Mouse (Mus musculus): ENCODE data around the gene Lingo1. TPM values are rescaled to one million over a fixed set of nuclear protein-coding genes. Genes with fewer than 3 reads are reported as not detected.

Gene Lingo1
- polyA plus RNA-seq, 1 experiment, result 1.2 TPM

- H3K79me2 ChIP-seq (ENCODE audit: control insufficient read depth, insufficient read depth), result no peaks in the 10 kb centered on the region
- no peak overlapping the region for H3ac ChIP-seq (ENCODE audit: control insufficient read depth, insufficient read length)
- H3K36me3 ChIP-seq (ENCODE audit: control insufficient read depth, insufficient read depth), result no peaks in the 10 kb centered on the region
- no peak overlapping the region for H3K4me3 ChIP-seq
- TF ChIP-seq SRF (IDR thresholded peaks at IDR 0.05; ENCODE audit: control insufficient read depth, insufficient read length, low read depth) (no peak), USF1 (IDR thresholded peaks at IDR 0.05; ENCODE audit: low read depth) (no peak), CEBPB (IDR thresholded peaks at IDR 0.05; ENCODE audit: insufficient read depth, poor library complexity, severe bottlenecking) (no peak), MYOG (IDR thresholded peaks at IDR 0.05; ENCODE audit: control insufficient read depth in 1 of 3, insufficient read depth in 1 of 3, insufficient read length in 2 of 3, low read depth in 2 of 3) (no peak), POLR2A (IDR thresholded peaks at IDR 0.05; ENCODE audit: insufficient read length, low read depth) (no peak), POLR2AphosphoS2 (IDR thresholded peaks at IDR 0.05; ENCODE audit: insufficient read length, low read depth) (no peak), TCF3 (IDR thresholded peaks at IDR 0.05; ENCODE audit: insufficient read length, low read depth) (no peak), E2F4 (IDR thresholded peaks at IDR 0.05; ENCODE audit: insufficient read depth) (no peak), MYOD1 (IDR thresholded peaks at IDR 0.05; ENCODE audit: control insufficient read depth in 1 of 3, insufficient read length in 2 of 3, low read depth in 2 of 3) (no peak), TCF12 (IDR thresholded peaks at IDR 0.05; ENCODE audit: insufficient read depth, poor library complexity, severe bottlenecking) (no peak), MAX (IDR thresholded peaks at IDR 0.05; ENCODE audit: low read depth) (no peak), REST (IDR thresholded peaks at IDR 0.05; ENCODE audit: insufficient read depth, insufficient read length) (no peak)
- H3K4me2 ChIP-seq (ENCODE audit: low read depth), result no peak overlapping the region
- H3K27me3 ChIP-seq (ENCODE audit: control insufficient read depth, insufficient read depth, insufficient read length), result peaks cover 44% of the 10 kb centered on the region
These were observed 70.5 kb downstream of the Lingo1 start for GRCm38 (mm10) chr9:56725814-56726213.

- Histone ChIP-seq H3K36me3 (ENCODE audit: control insufficient read depth, insufficient read depth) (no peaks in the 10 kb centered on the region), H3ac (ENCODE audit: control insufficient read depth, insufficient read length) (no peak overlapping the region), H3K4me3 (no peak overlapping the region), H3K4me2 (ENCODE audit: low read depth) (no peak overlapping the region), H3K27me3 (ENCODE audit: control insufficient read depth, insufficient read depth, insufficient read length) (peaks cover 59% of the 10 kb centered on the region), H3K79me2 (ENCODE audit: control insufficient read depth, insufficient read depth) (no peaks in the 10 kb centered on the region)
- TF ChIP-seq USF1 (IDR thresholded peaks at IDR 0.05; ENCODE audit: low read depth) (no peak), MYOG (IDR thresholded peaks at IDR 0.05; ENCODE audit: control insufficient read depth in 1 of 3, insufficient read depth in 1 of 3, insufficient read length in 2 of 3, low read depth in 2 of 3) (no peak), CEBPB (IDR thresholded peaks at IDR 0.05; ENCODE audit: insufficient read depth, poor library complexity, severe bottlenecking) (no peak), POLR2AphosphoS2 (IDR thresholded peaks at IDR 0.05; ENCODE audit: insufficient read length, low read depth) (no peak), SRF (IDR thresholded peaks at IDR 0.05; ENCODE audit: control insufficient read depth, insufficient read length, low read depth) (no peak), MAX (IDR thresholded peaks at IDR 0.05; ENCODE audit: low read depth) (no peak), POLR2A (IDR thresholded peaks at IDR 0.05; ENCODE audit: insufficient read length, low read depth) (no peak), REST (IDR thresholded peaks at IDR 0.05; ENCODE audit: insufficient read depth, insufficient read length) (no peak)
These were observed 74.0 kb downstream of the Lingo1 start for GRCm38 (mm10) chr9:56722089-56722825.

- TF ChIP-seq MYOD1 (IDR thresholded peaks at IDR 0.05; ENCODE audit: control insufficient read depth in 1 of 3, insufficient read length in 2 of 3, low read depth in 2 of 3) (no peak), MYOG (IDR thresholded peaks at IDR 0.05; ENCODE audit: control insufficient read depth in 1 of 3, insufficient read depth in 1 of 3, insufficient read length in 2 of 3, low read depth in 2 of 3) (no peak), POLR2AphosphoS2 (IDR thresholded peaks at IDR 0.05; ENCODE audit: insufficient read length, low read depth) (no peak), SRF (IDR thresholded peaks at IDR 0.05; ENCODE audit: control insufficient read depth, insufficient read length, low read depth) (no peak), E2F4 (IDR thresholded peaks at IDR 0.05; ENCODE audit: insufficient read depth) (no peak), POLR2A (IDR thresholded peaks at IDR 0.05; ENCODE audit: insufficient read length, low read depth) (no peak), CEBPB (IDR thresholded peaks at IDR 0.05; ENCODE audit: insufficient read depth, poor library complexity, severe bottlenecking) (no peak), TCF3 (IDR thresholded peaks at IDR 0.05; ENCODE audit: insufficient read length, low read depth) (no peak), REST (IDR thresholded peaks at IDR 0.05; ENCODE audit: insufficient read depth, insufficient read length) (no peak), MAX (IDR thresholded peaks at IDR 0.05; ENCODE audit: low read depth) (no peak), USF1 (IDR thresholded peaks at IDR 0.05; ENCODE audit: low read depth) (no peak), TCF12 (IDR thresholded peaks at IDR 0.05; ENCODE audit: insufficient read depth, poor library complexity, severe bottlenecking) (no peak)
- H3K36me3 ChIP-seq (ENCODE audit: control insufficient read depth, insufficient read depth), result no peaks in the 10 kb centered on the region
- H3K27me3 ChIP-seq (ENCODE audit: control insufficient read depth, insufficient read depth, insufficient read length), result peaks cover 57% of the 10 kb centered on the region
- H3K79me2 ChIP-seq (ENCODE audit: control insufficient read depth, insufficient read depth), result no peaks in the 10 kb centered on the region
- no peak overlapping the region for H3ac ChIP-seq (ENCODE audit: control insufficient read depth, insufficient read length)
- H3K4me3 ChIP-seq, result no peak overlapping the region
- H3K4me2 ChIP-seq (ENCODE audit: low read depth), result no peak overlapping the region
These were observed 77.3 kb downstream of the Lingo1 start for GRCm38 (mm10) chr9:56718984-56719383.

DNA sequence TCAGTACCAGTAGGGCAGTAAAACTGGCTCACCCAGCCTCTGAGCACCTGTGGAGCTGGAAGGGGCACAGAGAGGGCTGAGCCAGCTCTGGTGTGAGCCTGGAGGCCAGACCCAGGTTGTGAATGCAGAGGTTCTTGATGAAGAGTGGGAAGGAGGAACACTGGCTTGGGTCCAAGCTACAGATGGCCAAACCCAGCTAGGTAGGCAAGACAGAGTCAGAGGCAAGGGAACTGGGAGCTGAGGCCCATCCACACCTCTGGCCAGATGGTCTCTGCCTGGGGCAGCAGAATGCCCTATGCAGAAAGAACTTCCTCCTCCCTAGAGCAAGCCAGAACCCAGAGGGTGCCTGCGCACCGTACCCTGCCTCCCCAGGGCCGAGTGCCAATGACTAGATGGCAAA lies 79.7 kb downstream of the Lingo1 start:
- no peaks in the 10 kb centered on the region for H3K79me2 ChIP-seq (ENCODE audit: control insufficient read depth, insufficient read depth)
- TF ChIP-seq E2F4 (IDR thresholded peaks at IDR 0.05; ENCODE audit: insufficient read depth) (no peak), USF1 (IDR thresholded peaks at IDR 0.05; ENCODE audit: low read depth) (no peak), REST (IDR thresholded peaks at IDR 0.05; ENCODE audit: insufficient read depth, insufficient read length) (no peak), SRF (IDR thresholded peaks at IDR 0.05; ENCODE audit: control insufficient read depth, insufficient read length, low read depth) (no peak), POLR2A (IDR thresholded peaks at IDR 0.05; ENCODE audit: insufficient read length, low read depth) (no peak), MYOD1 (IDR thresholded peaks at IDR 0.05; ENCODE audit: control insufficient read depth in 1 of 3, insufficient read length in 2 of 3, low read depth in 2 of 3) (no peak), MYOG (IDR thresholded peaks at IDR 0.05; ENCODE audit: control insufficient read depth in 1 of 3, insufficient read depth in 1 of 3, insufficient read length in 2 of 3, low read depth in 2 of 3) (no peak), TCF3 (IDR thresholded peaks at IDR 0.05; ENCODE audit: insufficient read length, low read depth) (no peak)
- peaks cover 42% of the 10 kb centered on the region for H3K27me3 ChIP-seq (ENCODE audit: control insufficient read depth, insufficient read depth, insufficient read length)
- H3K4me2 ChIP-seq (ENCODE audit: low read depth), result no peak overlapping the region
- no peaks in the 10 kb centered on the region for H3K36me3 ChIP-seq (ENCODE audit: control insufficient read depth, insufficient read depth)
- H3ac ChIP-seq (ENCODE audit: control insufficient read depth, insufficient read length), result no peak overlapping the region
- no peak overlapping the region for H3K4me3 ChIP-seq

Measured in myocyte (in vitro differentiated cells).